Mouse (Mus musculus): Measurements from ENCODE around the gene Vmn1r10.

The Vmn1r10 gene

GRCm38 (mm10) chr6:57109154-57109553 is at the start of gene Vmn1r10:
TSS of gene Vmn1r10 (plus strand) at chr6:57109454.
- no peak for DNase-seq

- DNase-seq: no peak
These were observed 45.5 kb upstream of the Vmn1r10 start for GRCm38 (mm10) chr6:57063730-57064129.

- no peak for DNase-seq
These were observed 42.8 kb upstream of the Vmn1r10 start, which contains the start of gene Vmn1r9 for GRCm38 (mm10) chr6:57066487-57066886. TSS of gene Vmn1r9 (plus strand) at chr6:57066787.

GRCm38 (mm10) chr6:57106358-57106757 is 2.9 kb upstream of the Vmn1r10 start:
- DNase-seq: no peak

GRCm38 (mm10) chr6:57133155-57133554 is 23.9 kb downstream of the Vmn1r10 start, which contains the start of gene Vmn1r11:
TSS of gene Vmn1r11 (plus strand) at chr6:57133455.
- DNase-seq: no peak

- DNase-seq: no peak
These were observed 47.4 kb downstream of the Vmn1r10 start, which contains the start of gene Vmn1r12 for GRCm38 (mm10) chr6:57156619-57157018. TSS of gene Vmn1r12 (plus strand) at chr6:57156919.
